Mouse (Mus musculus) hindbrain, postnatal 0 days (tissue): ENCODE results near the gene Zfp992. TPM values are rescaled to one million over a fixed set of nuclear protein-coding genes. Genes with fewer than 3 reads are reported as not detected.
"Not testable (repeated sequence)": the region's sequence is repeated elsewhere in the genome, so short reads cannot be mapped to it uniquely, and the experiment has no call there.

ENCODE experiments used
- ATAC-seq: fragments of 200-750 bp; cut with Nextera tagmentation; 2 replicates; pipeline ENCODE4 v1.8.0; 2017; ENCODE audit warnings: mild to moderate bottlenecking, moderate TSS enrichment, moderate library complexity
- DNase-seq: peaks from one replicate; pipeline ENCODE4 v3.0.0-alpha.2; 2015; ENCODE audit warnings: low spot score
- H3K27ac ChIP-seq: fragments of 300-500 bp; sonication (generic); 2 replicates; pipeline ENCODE4 v1.5.1; 2014; ENCODE audit warnings: mild to moderate bottlenecking
- H3K27me3 ChIP-seq: fragments of 300-500 bp; sonication (generic); 2 replicates; pipeline ENCODE4 v1.6.1; 2014; ENCODE audit warnings: low read length, mixed read lengths; ENCODE audit not compliant: insufficient read depth
- H3K36me3 ChIP-seq: fragments of 300-500 bp; sonication (generic); 2 replicates; pipeline ENCODE4 v1.6.1; 2014; ENCODE audit warnings: low read length, mixed read lengths; ENCODE audit not compliant: insufficient read depth
- H3K4me1 ChIP-seq: fragments of 300-500 bp; sonication (generic); 2 replicates; pipeline ENCODE4 v1.6.1; 2014; ENCODE audit warnings: antibody characterized with exemption, low read length, mixed read lengths; ENCODE audit not compliant: insufficient read depth
- H3K4me2 ChIP-seq: fragments of 300-500 bp; sonication (generic); 2 replicates; pipeline ENCODE4 v1.6.1; 2014; ENCODE audit warnings: low read depth, mild to moderate bottlenecking, low read length, moderate library complexity, mixed read lengths
- H3K4me3 ChIP-seq: fragments of 300-500 bp; sonication (generic); 2 replicates; pipeline ENCODE4 v1.5.1; 2014; ENCODE audit warnings: low read length
- H3K9ac ChIP-seq: fragments of 300-500 bp; sonication (generic); replicated peaks from 2 replicates; pipeline ENCODE4 v1.6.1; 2014; ENCODE audit warnings: mild to moderate bottlenecking, low read length, moderate library complexity, mixed read lengths
- H3K9me3 ChIP-seq: fragments of 300-500 bp; sonication (generic); 2 replicates; pipeline ENCODE4 v1.6.1; 2016; ENCODE audit warnings: low read length, mixed read lengths
- CTCF ChIP-seq: IDR thresholded peaks from 2 replicates; pipeline ENCODE4 v1.5.1; 2016; ENCODE audit warnings: antibody characterized with exemption, control low read depth, low read depth
- WGBS: fragments of 180-500 bp; shearing (Covaris S2); extraction: QIAGEN DNeasy Blood & Tissue Kit; methylation state at CpG from one replicate; pipeline ENCODE4 v1.1.7; 2014; 5-methylcytosine and 5-hydroxymethylcytosine counted together
- polyA plus RNA-seq: library from polyadenylated mRNA; unstranded; fragments of >200 nt; fragmentation: Nextera tagmentation; extraction: Ambion mirVana; gene quantifications from 2 replicates; pipeline ENCODE4 v1.2.1, GENCODE M21; 2015
- total RNA-seq: library from RNA; depleted of rRNA; stranded (reverse); fragments of >200 nt; gene quantifications from 2 replicates; pipeline ENCODE4 v1.2.3, GENCODE M21; 2014; rRNA removed

Gene Zfp992
- total and polyA plus RNA-seq, 2 experiments from 2014 or later = 1.6 to 3.0 TPM

- Histone ChIP-seq H3K4me3 (no peak overlapping the region), H3K27ac (no peak overlapping the region), H3K9ac (no peak overlapping the region), H3K36me3 (no peaks in the 10 kb centered on the region), H3K27me3 (no peaks in the 10 kb centered on the region), H3K4me2 (no peak overlapping the region), H3K9me3 (peaks cover 52% of the 10 kb centered on the region), H3K4me1 (no peaks in the 10 kb centered on the region)
- 63% methylated on average over 4 of the region's 4 CpGs for WGBS
- DNase-seq = peak; percentile 1
- peak; percentile 46; the same call in 1 of the 2 replicates for ATAC-seq
- TF ChIP-seq CTCF = no peak
Measured at GRCm38 (mm10) chr4:146494980-146495379, 46.2 kb downstream of the Zfp992 start.

- H3K27me3 ChIP-seq, H3K27ac ChIP-seq, H3K36me3 ChIP-seq, H3K4me1 ChIP-seq, DNase-seq, ATAC-seq, H3K4me2 ChIP-seq, H3K9ac ChIP-seq, H3K4me3 ChIP-seq: not testable (repeated sequence)
- H3K9me3 ChIP-seq = peaks cover 49% of the 10 kb centered on the region
- 81% methylated on average over 9 of the region's 9 CpGs for WGBS
Measured at GRCm38 (mm10) chr4:146497695-146498275, 49.0 kb downstream of the Zfp992 start.

- H3K4me3 ChIP-seq, H3K36me3 ChIP-seq, H3K4me2 ChIP-seq, ATAC-seq, H3K27ac ChIP-seq, H3K9ac ChIP-seq, DNase-seq, H3K27me3 ChIP-seq, H3K4me1 ChIP-seq: not testable (repeated sequence)
- WGBS = 79% methylated on average over 4 of the region's 4 CpGs
- peaks cover 21% of the 10 kb centered on the region for H3K9me3 ChIP-seq
Measured at GRCm38 (mm10) chr4:146501727-146502126, 52.9 kb downstream of the Zfp992 start, which contains the start of gene Zfp981. Zfp981 (plus strand) TSS chr4:146502027.

DNA sequence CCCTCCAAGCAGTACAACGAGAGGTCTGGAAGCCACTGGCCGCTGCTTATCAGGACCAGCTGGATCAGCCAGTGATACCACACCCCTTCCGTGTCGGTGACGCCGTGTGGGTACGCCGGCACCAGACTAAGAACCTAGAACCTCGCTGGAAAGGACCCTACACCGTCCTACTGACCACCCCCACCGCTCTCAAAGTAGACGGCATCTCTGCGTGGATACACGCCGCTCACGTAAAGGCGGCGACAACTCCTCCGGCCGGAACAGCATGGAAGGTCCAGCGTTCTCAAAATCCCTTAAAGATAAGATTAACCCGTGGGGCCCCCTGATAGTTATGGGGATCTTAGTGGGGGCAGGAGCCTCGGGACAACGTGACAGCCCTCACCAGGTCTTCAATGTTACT, 60.2 kb downstream of the Zfp992 start:
- ATAC-seq, DNase-seq: not testable (repeated sequence)

DNA sequence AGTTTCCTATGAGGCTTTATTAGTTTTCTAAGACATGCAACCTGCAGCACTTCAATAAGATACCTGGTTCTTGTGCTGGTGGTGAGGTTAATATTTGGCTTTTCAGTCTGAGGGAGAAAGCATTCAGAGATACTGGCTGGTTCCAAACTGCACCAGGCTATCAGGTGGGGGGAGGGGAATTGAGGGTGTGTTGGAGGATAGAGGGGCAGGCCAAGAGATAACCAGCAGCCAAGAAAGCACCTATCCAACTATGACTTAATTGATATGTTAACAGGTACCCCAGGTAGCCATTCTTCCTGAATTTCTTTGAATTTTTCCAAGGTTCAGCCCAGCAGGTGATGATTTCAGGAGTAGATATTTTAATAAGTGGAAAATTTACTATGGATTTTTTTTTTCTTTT, 63.0 kb downstream of the Zfp992 start:
- DNase-seq, ATAC-seq, H3K36me3 ChIP-seq: not testable (repeated sequence)

More for the DNA sequence above, 60.2 kb downstream of the Zfp992 start:
- not testable (repeated sequence) for H3K9ac ChIP-seq, H3K27ac ChIP-seq, H3K27me3 ChIP-seq, H3K36me3 ChIP-seq, H3K4me1 ChIP-seq, H3K4me2 ChIP-seq, H3K9me3 ChIP-seq, H3K4me3 ChIP-seq
- WGBS = 94% methylated on average over 19 of the region's 24 CpGs

GRCm38 (mm10) chr4:146516474-146516873, 67.7 kb downstream of the Zfp992 start:
- Histone ChIP-seq H3K27me3 (no peaks in the 10 kb centered on the region), H3K9me3 (peaks cover 48% of the 10 kb centered on the region), H3K4me2 (no peak overlapping the region), H3K4me1 (no peaks in the 10 kb centered on the region), H3K27ac (no peak overlapping the region), H3K36me3 (no peaks in the 10 kb centered on the region), H3K4me3 (no peak overlapping the region), H3K9ac (no peak overlapping the region)
- DNase-seq (no peak), ATAC-seq (no peak)
- 51% methylated on average over 1 of the region's 1 CpGs for WGBS
- TF ChIP-seq CTCF = no peak

More for the DNA sequence above, 63.0 kb downstream of the Zfp992 start:
- not testable (repeated sequence) for H3K27ac ChIP-seq, H3K4me1 ChIP-seq, H3K27me3 ChIP-seq, H3K9ac ChIP-seq, H3K4me3 ChIP-seq, H3K4me2 ChIP-seq
- H3K9me3 ChIP-seq = peaks cover 13% of the 10 kb centered on the region

DNA sequence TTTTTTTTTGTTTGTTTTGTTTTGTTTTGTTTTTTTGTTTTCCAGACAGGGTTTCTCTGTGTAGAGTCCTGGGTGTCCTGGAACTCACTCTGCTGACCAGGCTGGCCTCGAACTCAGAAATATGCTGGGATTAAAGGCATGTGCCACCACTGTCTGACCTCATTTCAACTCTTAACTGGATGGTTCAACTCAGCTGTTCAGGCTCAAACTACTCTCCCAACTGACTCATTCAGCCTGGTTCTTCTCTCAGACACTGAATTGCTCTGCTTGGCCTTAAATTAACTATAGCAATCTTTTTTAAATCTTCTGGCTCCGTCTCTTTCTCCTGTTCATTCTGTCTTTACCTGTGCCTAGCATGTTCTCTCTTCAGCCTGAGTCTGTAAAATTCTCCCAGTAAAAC, 68.3 kb downstream of the Zfp992 start:
- peaks cover 50% of the 10 kb centered on the region for H3K9me3 ChIP-seq
- ATAC-seq, H3K4me2 ChIP-seq, DNase-seq, H3K27ac ChIP-seq, H3K9ac ChIP-seq, H3K27me3 ChIP-seq, H3K4me3 ChIP-seq, H3K4me1 ChIP-seq, H3K36me3 ChIP-seq: not testable (repeated sequence)
- 65% methylated on average over 2 of the region's 2 CpGs for WGBS

Other genes starting within 250 kb of the Zfp992 start
- gene Zfp981, start 53.0 kb downstream of the Zfp992 start, total RNA-seq = 0.16 TPM in 1 of 2 replicates, not detected in the other
- 0.08 and 0.11 TPM in 2 replicates for gene Zfp981, start 53.0 kb downstream of the Zfp992 start, polyA plus RNA-seq
- 3.4 and 8.8 TPM in 2 replicates for gene Zfp993, start 161.9 kb downstream of the Zfp992 start, total RNA-seq
- gene Zfp993, start 161.9 kb downstream of the Zfp992 start, polyA plus RNA-seq = 2.8 and 3.4 TPM in 2 replicates